Mouse (Mus musculus) NIH3T3 (cell line): Measurements from ENCODE around the gene Ccdc142.

ENCODE experiments used
- DNase-seq: peaks from one replicate; pipeline ENCODE4 v3.0.0-alpha.2; 2012; ENCODE audit warnings: low read depth

Ccdc142 gene

DNA sequence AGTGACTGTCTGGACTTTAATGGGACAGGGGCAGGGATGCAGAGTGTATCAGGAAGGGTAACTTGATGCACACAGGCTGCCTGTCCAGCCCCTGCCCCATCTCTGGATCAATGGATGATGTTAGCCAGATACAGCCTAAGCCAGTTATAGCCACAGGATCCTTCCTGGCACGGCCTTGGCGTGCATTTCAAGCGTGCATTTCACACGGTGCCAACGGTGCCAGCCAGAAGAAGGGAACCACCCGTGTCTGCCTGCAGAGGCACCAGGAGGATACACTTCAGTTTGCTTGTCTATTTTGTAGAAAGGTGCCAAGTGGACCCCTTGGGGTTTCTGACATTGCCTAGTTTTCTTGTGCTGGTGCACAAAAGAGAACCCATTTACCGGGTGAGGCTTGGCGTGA is 38.6 kb downstream of the Ccdc142 start:
- no peak for DNase-seq

GRCm38 (mm10) chr6:83141636-83142035 is 40.2 kb downstream of the Ccdc142 start:
- DNase-seq: peak; percentile 41

- DNase-seq: no peak
These were observed 40.9 kb downstream of the Ccdc142 start for GRCm38 (mm10) chr6:83142211-83142731.

GRCm38 (mm10) chr6:83142886-83143285 is 41.5 kb downstream of the Ccdc142 start:
- DNase-seq: no peak

GRCm38 (mm10) chr6:83145209-83145608 is 43.8 kb downstream of the Ccdc142 start:
- DNase-seq: peak; percentile 83

GRCm38 (mm10) chr6:83145805-83146204 is 44.4 kb downstream of the Ccdc142 start:
- no peak for DNase-seq

DNA sequence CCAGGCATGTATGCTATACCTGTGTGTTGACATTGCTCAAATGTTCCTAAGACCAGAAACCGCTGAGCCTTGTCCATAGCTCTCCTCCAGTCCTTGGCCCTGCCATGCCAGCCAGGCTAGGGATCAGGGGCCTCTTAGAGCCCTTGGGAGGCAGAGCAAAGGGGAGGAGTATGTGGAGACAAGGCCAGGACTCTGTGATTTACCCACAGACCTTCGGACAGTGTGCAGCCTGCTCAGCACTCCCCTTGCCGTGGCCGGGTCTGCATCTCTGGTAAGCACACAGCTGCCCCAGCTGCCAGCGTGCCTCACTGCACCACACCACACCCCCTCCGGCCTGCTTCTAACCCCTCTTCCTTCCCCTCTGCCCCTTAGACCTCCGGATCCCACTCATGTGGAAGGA is 45.9 kb downstream of the Ccdc142 start:
- no peak for DNase-seq

DNA sequence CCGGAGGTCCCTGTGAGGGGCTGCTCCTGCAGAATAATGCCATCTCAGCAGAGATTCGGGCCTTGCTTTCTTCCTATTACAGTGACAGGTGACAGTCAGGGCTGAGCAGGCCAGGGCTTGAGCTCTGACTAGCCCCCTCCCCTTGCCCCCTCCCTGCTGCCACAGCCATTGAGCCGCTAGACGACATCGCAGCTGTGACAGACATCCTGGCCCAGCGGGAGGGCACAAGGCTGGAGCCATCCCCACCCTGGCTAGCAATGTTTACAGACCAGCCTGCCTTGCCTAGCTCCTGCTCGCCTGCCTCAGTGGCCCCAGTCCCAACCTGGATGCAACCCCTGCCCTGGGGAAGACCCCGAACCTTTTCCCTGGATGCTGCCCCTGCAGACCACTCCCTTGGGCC is 50.3 kb downstream of the Ccdc142 start:
- DNase-seq: no peak

GRCm38 (mm10) chr6:83153038-83153437 is 51.6 kb downstream of the Ccdc142 start:
- no peak for DNase-seq

GRCm38 (mm10) chr6:83153485-83153884 is 52.1 kb downstream of the Ccdc142 start:
- DNase-seq: no peak

DNA sequence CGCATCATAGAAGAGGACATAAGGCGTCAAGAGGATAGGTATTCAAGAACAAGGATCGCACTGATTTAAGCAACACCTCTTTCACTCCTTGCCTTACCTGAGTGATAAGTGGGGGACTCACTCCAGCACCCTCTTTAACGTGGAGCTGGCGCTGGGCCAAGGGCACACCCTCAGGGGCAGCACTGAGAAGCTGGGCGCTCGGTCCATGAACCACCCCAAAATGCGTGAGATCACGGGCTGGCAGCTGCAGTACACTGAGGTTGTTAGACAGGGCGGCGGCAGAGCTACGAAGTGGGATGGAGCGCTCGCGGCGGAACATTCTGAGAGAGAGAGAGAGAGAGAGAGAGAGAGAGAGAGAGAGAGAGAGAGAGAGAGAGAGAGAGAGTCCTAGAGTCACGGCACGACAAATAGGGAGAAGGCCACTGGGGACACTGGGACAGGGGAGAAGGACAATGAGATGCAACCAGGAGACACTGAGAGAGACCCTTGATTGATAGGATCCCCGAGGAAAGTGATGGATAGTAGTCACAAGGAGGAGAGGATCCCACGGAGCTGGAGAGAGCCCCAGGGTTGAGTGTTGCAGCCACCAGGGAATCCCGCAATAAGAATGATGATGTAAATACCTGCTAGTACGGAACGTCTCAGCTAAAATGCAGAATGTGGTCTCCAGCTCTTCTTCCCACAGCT is 54.3 kb downstream of the Ccdc142 start:
- peak; percentile 60 for DNase-seq

- peak; percentile 77 for DNase-seq
These were observed 54.9 kb downstream of the Ccdc142 start, which contains the start of the genes Wdr54 and 1700003E16Rik for GRCm38 (mm10) chr6:83156259-83156684. Gene Wdr54 (minus strand): TSS chr6:83156397. Gene 1700003E16Rik (plus strand): TSS chr6:83156404.
